Mouse (Mus musculus): ENCODE measurements around the gene Atxn7l1.
A peak's percentile ranks its signal among the peaks of the same experiment; 100 is the strongest.

Atxn7l1 gene

DNA sequence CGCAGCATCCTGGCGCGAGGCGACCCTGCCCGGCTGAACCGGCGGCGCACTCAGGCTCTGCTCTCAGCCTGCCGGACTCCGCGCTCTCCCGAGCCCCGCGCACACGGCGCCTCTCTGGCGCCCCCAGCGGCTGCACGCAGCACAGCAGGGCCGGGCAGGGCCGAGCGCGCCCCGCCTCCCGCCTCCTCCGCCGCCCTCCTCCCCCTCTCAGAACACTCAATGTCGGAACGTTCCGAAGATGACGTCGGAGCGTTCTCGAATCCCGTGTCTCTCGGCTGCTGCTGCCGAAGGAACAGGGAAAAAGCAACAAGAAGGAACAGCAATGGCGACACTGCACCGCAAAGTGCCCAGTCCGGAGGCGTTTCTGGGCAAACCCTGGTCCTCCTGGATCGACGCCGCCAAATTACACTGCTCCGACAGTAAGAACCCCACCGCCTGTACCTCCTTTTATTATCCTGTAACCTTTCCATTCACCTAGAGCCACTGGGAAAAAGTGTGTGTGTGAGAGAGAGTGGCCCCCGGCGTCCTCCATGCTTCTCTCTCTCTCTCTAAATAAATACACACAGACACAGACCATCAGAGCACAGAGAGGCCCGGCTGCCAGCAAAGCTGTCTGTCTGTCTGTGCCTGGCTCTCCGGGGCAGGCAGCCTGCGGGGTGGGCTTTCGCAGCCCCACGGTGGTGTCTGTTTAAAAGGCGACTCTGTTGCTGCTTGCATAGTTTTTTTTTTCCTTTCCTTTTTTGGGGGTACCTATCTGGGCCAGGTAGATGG, at the start of gene Atxn7l1:
Atxn7l1 (plus strand) TSS at position 197 of the 771 bp plus-strand sequence.
- peak; percentile 81 to 88 for DNase-seq

DNA sequence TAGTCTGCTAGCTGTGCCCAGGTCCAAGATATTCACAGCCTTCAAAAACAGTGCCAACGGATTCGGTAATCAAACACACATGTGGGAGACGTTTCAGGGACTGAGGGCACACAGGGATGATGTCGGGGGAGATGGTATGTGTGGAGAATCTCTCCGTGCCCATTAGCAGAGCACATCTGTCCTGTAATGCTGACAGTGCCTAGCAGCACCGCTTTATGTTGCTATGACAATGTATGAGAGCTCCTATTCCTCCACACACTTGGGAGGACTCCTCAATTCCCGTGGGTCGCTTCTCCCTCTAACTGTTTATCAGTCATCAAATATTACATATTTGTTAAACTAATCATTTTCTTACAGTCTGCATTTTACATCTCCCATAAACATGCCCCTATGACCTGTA, 45.9 kb upstream of the Atxn7l1 start:
- DNase-seq, result no peak

- no peak for DNase-seq
These were observed 45.0 kb upstream of the Atxn7l1 start for GRCm38 (mm10) chr12:33102342-33103115.

DNA sequence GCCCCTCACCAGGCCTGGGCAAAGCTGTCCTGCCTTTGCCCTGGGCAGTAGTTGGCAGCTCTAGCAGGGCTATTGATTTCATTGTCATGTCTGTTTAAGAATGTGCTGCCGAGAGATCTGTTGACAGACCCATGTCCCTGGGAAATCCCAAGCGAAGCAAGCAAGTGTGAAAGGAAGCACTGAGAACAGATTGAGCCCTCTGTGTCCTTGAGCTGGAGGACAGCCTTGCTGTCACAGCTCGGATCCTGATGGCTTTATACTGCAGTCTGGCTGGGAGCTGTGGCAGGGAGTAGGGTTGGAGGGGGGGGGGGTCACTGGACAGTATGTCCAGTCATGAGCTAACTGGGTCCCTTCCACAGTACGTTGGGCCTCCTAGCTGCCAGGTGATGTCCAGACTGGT, 41.8 kb upstream of the Atxn7l1 start:
- DNase-seq, result no peak

DNA sequence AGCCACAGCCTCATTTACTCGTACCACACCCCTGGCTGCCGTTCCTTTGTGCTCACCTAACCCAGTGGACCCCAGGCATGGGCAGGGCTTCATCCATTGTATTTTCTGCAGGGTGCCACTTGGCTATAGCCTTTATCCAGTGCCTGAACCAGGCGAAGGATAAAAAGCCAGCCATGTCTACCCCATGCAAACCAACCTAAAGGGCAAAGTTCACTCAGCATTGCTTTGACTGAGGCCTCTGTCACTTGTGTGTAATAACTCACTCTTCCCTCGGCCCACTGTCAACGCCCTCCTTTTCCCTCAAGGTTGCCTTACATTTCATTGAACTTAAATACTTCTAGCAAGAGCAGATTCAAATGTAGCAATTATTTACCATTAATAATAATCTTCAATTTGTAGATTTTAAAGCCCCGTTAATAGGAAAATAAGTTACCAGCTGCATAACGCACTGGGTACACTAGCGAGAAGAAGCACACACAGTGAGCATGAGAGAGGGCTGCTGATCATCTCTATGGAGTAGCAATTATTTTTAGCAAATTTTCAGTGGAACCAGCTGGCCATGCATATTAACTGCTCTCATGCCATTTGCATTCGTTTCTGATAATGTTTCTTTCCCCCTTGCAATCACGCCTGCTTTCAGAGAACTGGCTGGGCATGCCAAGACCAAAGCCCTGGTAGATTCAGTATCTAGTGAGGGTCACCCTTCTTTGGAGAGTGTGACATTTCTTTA, 40.9 kb upstream of the Atxn7l1 start:
- no peak for DNase-seq

DNA sequence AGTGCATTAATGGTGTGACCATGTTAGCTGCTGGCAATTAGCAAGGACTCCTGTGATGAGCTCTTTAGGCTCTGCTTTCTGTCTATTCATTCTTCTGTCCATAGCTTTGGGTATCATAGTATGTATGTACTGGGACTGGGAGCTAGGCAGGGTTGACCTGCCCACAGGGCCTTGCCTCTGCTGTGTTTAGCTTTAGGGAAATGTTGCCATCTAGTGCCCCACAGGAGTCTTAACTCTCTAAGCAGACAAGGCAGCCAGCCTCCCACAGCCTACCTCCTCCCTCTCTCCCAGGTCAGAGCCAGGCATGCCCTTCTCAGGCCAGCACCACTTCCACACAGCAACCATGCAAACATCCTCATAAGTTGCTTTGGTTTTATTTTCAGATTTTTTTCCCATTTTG, 38.0 kb upstream of the Atxn7l1 start:
- no peak for DNase-seq

DNA sequence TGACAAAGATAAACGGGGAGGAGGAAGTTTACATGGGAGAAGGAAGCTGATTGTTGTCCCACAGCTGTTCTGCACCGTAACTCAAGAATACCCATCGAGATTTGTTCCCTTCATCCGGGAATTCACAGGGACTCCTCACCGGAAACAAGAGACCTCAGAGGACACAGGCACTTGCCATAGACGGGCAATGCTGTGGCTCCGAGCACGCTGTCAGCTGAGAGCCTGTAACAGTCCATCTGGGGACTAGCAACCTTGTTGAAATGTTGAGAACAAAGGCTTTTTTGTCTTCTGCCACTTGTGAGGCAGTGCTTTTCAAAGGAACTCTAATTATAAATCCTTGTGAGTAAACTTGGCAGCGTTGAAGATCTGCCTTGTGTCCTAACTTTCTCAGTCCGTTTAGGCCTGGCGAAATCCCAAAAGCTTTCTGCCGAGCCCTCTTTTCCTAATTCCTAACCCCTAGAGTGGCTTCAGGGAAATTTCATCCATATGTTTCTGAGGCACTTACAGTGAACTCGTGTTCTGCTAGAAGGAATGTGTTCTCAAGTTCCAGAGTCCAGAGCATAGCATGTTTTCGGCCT, 36.5 kb upstream of the Atxn7l1 start:
- DNase-seq, result no peak

DNA sequence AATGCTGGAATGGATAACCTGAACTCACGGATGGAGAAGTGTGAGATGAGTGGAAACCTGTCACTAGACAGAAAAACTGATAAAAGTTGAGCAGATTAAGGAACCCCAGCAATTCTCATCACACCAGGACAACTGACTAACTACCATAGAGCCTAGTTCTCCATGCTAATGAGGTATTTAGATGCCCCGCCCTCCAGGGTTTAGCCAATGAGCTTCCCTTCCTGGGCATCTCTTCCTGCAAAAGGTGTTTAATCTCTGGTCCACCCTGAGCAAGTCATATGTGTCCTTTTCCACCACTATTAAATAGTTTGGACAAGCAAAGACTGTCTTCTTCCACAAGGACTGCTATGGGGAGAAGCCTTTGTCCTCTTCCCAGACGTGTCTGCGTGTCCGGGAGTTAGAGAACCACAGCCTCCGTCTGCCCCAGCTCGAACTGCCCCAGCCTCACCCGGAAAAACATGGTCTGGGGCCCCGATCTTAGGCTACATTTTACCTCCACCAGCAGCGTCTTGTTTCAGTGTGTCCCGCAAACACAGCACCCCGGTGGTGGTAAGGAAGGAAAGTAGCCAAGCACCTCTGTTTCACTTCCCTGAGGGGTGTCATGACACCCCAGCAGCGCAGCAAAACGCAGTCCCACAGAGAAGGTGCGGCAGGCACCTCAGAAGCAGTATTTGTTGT, 28.7 kb upstream of the Atxn7l1 start:
- DNase-seq, result no peak

DNA sequence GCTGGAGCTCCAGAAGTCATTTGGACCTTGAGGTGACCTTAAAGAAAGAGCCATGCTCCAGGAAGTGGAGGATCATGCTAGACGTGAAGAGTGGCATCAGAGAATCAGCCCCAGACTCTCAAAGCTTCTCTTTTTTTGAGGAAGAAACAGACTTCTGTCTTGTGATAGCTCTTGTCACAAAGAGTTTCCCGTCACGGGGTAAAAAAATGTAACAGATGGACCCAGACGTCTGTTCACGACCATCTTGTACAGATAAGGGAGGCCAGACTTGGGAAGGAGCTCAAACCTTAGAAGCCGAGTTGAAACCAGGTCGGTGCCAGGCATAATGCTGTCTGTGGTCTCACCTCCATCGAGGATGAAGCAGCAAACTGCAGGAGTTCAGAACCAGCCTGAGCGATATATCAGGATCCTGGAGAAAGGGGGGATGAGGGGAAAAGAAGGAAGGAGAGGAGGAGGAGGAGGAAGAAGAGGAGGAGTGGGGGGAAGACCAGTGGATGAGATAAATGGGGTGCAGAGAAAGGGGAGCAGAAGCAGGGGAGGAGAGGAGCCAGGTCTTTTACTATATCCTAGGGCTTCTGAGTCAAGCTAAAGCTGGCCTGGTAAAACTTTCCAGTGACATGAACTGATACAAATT, 21.8 kb upstream of the Atxn7l1 start:
- DNase-seq, result no peak

DNA sequence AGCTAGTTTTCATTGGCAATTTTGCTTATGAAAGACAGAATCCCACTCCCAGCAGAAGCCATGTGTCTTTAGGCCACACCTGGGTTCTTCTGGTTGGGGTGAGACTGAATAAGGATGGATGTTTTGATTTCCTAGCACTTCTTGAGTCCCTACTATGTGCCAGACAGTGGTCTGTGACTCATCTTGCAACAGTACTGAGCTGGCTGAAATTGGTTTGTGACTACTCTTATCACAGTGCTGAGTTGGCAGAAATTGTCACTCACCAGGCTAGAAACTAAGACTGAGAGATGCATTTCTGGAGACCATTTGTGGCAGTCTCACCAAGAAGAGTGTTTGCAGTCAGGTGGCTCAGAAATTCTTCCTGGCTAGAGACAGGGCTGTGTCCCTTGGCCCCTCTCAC, 21.2 kb upstream of the Atxn7l1 start:
- no peak for DNase-seq

DNA sequence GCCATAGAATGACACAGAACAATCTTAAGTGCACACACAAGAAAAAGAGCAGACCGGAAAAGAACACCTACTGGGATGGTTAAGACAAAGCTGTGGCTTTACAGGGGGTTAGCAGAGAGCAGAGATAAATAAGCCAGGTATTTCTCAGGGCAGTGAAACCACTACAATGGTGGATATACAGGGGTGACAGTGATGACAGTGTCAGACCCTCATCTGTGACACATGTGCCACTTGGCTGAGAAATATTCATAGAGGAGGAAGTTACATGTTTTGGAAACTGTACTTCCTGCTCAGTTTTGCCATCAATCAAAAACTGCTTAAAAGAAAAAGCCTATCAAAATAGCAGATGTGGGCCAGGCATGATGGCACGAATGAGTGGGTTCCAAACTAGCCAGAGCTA, 19.4 kb upstream of the Atxn7l1 start:
- no peak for DNase-seq

DNA sequence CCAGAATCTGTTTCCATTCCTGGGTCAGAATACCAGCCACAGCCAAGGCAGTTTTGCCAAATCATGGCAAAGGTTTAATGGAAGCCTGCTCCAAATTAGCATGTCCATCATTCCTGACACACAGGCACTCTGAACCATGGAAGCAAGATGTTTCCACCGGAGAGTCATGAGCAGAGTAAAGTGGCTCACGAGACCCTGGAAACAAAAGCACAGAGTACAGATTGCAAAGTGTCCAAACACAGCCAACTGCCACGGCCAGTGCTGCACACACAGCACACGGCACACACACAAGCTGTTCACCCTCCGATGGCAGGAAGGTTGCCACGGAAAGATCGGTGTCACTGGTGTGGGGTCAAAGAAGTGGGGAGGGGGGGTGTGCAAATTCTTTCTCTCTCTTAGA, 18.8 kb upstream of the Atxn7l1 start:
- DNase-seq, result no peak

- no peak for DNase-seq
These were observed 18.1 kb upstream of the Atxn7l1 start for GRCm38 (mm10) chr12:33129410-33129809.

- no peak for DNase-seq
These were observed 17.1 kb upstream of the Atxn7l1 start for GRCm38 (mm10) chr12:33130401-33130800.

DNA sequence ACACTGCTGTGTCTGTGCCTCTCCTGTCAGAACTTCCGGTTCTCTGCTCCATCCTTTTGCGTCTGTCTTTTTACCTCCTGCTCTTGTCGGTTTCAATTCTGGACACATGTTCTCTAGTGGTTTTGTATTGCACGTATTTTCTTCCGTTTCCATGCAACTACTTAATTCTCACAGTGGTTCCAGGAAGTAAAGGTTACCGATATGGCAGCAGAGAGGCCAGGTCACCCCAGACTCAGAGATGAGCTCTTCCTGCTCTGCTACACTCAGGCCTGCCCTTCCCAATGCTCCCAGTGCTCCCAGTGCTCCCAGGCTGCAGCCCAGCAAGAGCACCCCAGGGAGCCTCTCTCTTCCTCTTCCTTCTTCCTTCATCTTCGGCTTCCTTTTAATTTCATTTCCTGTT, 15.7 kb upstream of the Atxn7l1 start:
- DNase-seq, result no peak

- DNase-seq, result no peak
These were observed 9.6 kb upstream of the Atxn7l1 start for GRCm38 (mm10) chr12:33137857-33138256.

DNA sequence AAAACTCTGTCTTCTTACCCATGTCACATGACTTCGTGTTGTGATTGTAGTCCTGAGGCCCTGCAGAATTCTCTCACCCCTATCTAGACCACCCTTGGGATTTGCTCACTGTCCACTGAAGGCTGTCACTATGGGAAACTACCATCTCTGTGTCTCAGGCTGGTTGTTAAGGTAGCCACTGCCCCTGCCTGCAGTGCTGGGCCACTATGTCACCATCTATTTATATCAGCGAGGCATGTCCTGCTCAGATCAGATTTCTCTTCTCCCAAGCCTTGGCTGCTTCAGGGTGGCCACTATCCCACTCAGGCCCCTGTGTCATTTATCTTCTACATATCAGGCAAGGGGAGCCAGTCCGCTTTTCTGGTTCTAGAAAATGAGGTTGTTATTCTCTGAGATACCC, 8.4 kb upstream of the Atxn7l1 start:
- DNase-seq, result no peak

- no peak for DNase-seq
These were observed 3.0 kb upstream of the Atxn7l1 start for GRCm38 (mm10) chr12:33144456-33144855.

GRCm38 (mm10) chr12:33146622-33147433, 665 bp upstream of the Atxn7l1 start:
- no peak for DNase-seq

GRCm38 (mm10) chr12:33149544-33150190, 2.2 kb downstream of the Atxn7l1 start:
- DNase-seq, result no peak

DNA sequence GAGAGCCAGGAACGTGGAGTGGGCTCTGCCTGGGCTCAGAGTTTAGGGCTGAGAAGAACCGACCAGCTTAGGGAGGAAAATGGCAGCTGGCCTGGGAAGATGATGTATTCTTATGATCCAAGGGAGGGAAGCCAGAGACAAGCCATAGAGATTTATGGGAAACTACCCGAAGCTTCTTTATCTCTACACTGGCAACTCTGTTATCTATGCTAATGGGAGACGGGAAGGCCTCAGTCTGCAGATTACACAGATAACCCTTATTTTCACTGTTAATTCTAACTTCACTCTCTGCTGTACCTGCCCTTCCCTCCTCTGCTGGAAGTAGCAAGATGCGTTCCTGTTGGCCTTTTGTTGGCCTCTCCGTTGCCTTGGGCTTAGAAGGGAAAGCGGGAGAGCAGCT, 5.6 kb downstream of the Atxn7l1 start:
- DNase-seq, result no peak

All from spleen, adult 18-20 months (tissue).